Mouse (Mus musculus) forebrain, embryonic 11.5 days (tissue): ENCODE data around the gene Cacna1c. TPM values are rescaled to one million over a fixed set of nuclear protein-coding genes. Genes with fewer than 3 reads are reported as not detected.

Experiments
- ATAC-seq: fragments of 200-750 bp; cut with Nextera tagmentation; replicated peaks from 2 replicates; pipeline ENCODE4 v1.8.0; 2017; ENCODE audit warnings: moderate TSS enrichment; ENCODE audit not compliant: low FRiP score
- DNase-seq: peaks from one replicate; pipeline ENCODE4 v3.0.0-alpha.2; 2017; ENCODE audit warnings: low spot score
- H3K27ac ChIP-seq: fragments of 300-500 bp; sonication (generic); 2 replicates; pipeline ENCODE4 v1.5.1; 2014; ENCODE audit warnings: low read depth, low read length
- H3K27me3 ChIP-seq: fragments of 300-500 bp; sonication (generic); 2 replicates; pipeline ENCODE4 v1.6.1; 2014; ENCODE audit warnings: mild to moderate bottlenecking, low read length, mixed read lengths; ENCODE audit not compliant: control insufficient read depth, insufficient read depth
- H3K36me3 ChIP-seq: fragments of 300-500 bp; sonication (generic); 2 replicates; pipeline ENCODE4 v1.6.1; 2014; ENCODE audit warnings: mild to moderate bottlenecking, low read length, moderate library complexity, mixed read lengths; ENCODE audit not compliant: control insufficient read depth, insufficient read depth
- H3K4me1 ChIP-seq: fragments of 300-500 bp; sonication (generic); replicated peaks from 2 replicates; pipeline ENCODE4 v1.6.1; 2014; ENCODE audit warnings: low read length, mixed read lengths; ENCODE audit not compliant: control insufficient read depth, insufficient read depth
- H3K4me2 ChIP-seq: fragments of 300-500 bp; sonication (generic); 2 replicates; pipeline ENCODE4 v1.6.1; 2014; ENCODE audit warnings: low read depth, mild to moderate bottlenecking, low read length, moderate library complexity, mixed read lengths; ENCODE audit not compliant: severe bottlenecking
- H3K4me3 ChIP-seq: fragments of 300-500 bp; sonication (generic); 2 replicates; pipeline ENCODE4 v1.5.1; 2014; ENCODE audit warnings: low read depth, low read length
- H3K9ac ChIP-seq: fragments of 300-500 bp; sonication (generic); 2 replicates; pipeline ENCODE4 v1.6.1; 2014; ENCODE audit warnings: low read length
- H3K9me3 ChIP-seq: fragments of 300-500 bp; sonication (generic); 2 replicates; pipeline ENCODE4 v1.6.1; 2016; ENCODE audit warnings: low read length, mixed read lengths; ENCODE audit not compliant: control insufficient read depth
- WGBS: fragments of 180-500 bp; shearing (Covaris S2); extraction: QIAGEN DNeasy Blood & Tissue Kit; methylation state at CpG from one replicate; pipeline ENCODE4 v1.1.7; 2014; 5-methylcytosine and 5-hydroxymethylcytosine counted together
- polyA plus RNA-seq: library from polyadenylated mRNA; unstranded; fragments of >200 nt; fragmentation: Nextera tagmentation; extraction: Ambion mirVana; gene quantifications from 2 replicates; pipeline ENCODE4 v1.2.1, GENCODE M21; 2014

The Cacna1c gene
- polyA plus RNA-seq, 1 experiment from 2014 or later, result 4.8 TPM

DNA sequence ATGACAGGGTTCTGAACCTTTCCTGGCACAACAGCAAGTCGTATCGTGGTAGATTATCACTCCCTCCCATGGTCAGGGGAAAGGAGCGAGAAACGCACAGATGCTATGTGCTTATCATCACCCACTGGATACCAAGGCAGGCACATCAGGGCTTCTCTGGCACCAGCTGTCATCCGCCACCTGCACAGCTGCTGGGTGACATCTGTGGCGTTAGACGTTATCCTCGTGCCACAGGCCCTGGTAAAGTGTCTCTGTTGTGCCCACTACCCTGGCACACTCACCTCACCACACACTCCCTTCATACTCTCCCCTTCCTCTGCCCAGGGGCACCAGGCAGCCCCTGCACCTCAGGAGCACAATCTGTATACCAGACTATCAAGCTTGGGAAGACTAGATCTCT, 137.8 kb downstream of the Cacna1c start:
- no peaks in the 10 kb centered on the region for H3K9me3 ChIP-seq
- WGBS, result 92% methylated on average over 8 of the region's 8 CpGs
- no peaks in the 10 kb centered on the region for H3K36me3 ChIP-seq
- DNase-seq (no peak), ATAC-seq (no peak)
- no peak overlapping the region for H3K4me3 ChIP-seq
- H3K9ac ChIP-seq, result no peak overlapping the region
- H3K4me2 ChIP-seq, result no peak overlapping the region
- H3K27me3 ChIP-seq, result no peaks in the 10 kb centered on the region
- 0 out of 2 replicates have a peak, but pooled peaks cover 1% of the 10 kb centered on the region for H3K4me1 ChIP-seq
- H3K27ac ChIP-seq, result no peak overlapping the region

DNA sequence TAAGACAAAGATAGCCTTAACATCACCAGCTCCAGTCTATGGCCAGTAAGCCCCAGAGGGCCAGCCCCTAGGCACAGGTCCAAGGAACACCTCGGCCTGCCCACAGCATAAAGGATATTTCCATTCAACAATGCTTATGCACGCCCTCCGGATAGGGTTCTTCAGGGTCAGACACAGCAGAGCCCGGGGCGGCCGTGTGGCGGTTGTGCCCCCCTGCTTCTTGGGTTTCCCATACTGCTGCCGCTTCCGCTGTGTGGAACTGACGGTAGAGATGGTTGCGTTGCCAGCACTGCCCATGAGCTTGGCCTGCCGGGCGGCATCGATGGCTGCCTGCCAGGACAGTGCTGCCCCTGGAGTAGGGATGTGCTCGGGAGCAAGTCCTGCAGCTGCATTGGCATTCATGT, 139.1 kb downstream of the Cacna1c start:
- Histone ChIP-seq H3K27ac (no peak overlapping the region), H3K27me3 (no peaks in the 10 kb centered on the region), H3K4me2 (no peak overlapping the region), H3K4me3 (no peak overlapping the region), H3K36me3 (no peaks in the 10 kb centered on the region), H3K4me1 (0 out of 2 replicates have a peak, but pooled peaks cover 1% of the 10 kb centered on the region), H3K9me3 (no peaks in the 10 kb centered on the region), H3K9ac (no peak overlapping the region)
- ATAC-seq (no peak), DNase-seq (no peak)
- 95% methylated on average over 15 of the region's 15 CpGs for WGBS

GRCm38 (mm10) chr6:119052801-119053200, 143.4 kb downstream of the Cacna1c start:
- no peaks in the 10 kb centered on the region for H3K36me3 ChIP-seq
- WGBS, result 89% methylated on average over 10 of the region's 10 CpGs
- ATAC-seq (no peak), DNase-seq (no peak)
- H3K4me1 ChIP-seq, result no peaks in the 10 kb centered on the region
- no peaks in the 10 kb centered on the region for H3K9me3 ChIP-seq
- H3K4me3 ChIP-seq, result no peak overlapping the region
- H3K27ac ChIP-seq, result no peak overlapping the region
- no peaks in the 10 kb centered on the region for H3K27me3 ChIP-seq
- H3K4me2 ChIP-seq, result no peak overlapping the region
- no peak overlapping the region for H3K9ac ChIP-seq

DNA sequence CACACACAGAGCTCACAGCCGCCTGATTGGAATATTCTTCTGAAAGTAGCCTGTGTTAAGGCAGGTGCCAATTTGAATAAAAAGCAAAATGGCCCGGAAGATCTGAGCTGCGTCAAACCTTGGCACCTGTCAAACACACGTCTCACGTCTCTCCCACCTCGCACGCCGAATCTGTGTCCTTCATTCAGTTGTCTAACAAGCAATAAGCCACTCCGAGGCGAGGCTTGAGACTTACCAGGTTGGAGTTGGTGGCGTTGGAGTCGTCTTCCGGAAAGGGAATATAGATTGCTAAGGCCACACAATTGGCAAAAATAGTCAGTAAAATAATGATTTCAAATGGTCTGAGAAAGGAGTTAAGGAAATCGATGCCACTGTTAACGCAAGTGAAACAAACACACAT, 143.9 kb downstream of the Cacna1c start:
- H3K4me2 ChIP-seq, result no peak overlapping the region
- no peak overlapping the region for H3K4me3 ChIP-seq
- H3K9ac ChIP-seq, result no peak overlapping the region
- H3K27ac ChIP-seq, result no peak overlapping the region
- no peaks in the 10 kb centered on the region for H3K36me3 ChIP-seq
- H3K4me1 ChIP-seq, result no peaks in the 10 kb centered on the region
- ATAC-seq (no peak), DNase-seq (no peak)
- H3K27me3 ChIP-seq, result no peaks in the 10 kb centered on the region
- no peaks in the 10 kb centered on the region for H3K9me3 ChIP-seq
- WGBS, result 91% methylated on average over 15 of the region's 15 CpGs

DNA sequence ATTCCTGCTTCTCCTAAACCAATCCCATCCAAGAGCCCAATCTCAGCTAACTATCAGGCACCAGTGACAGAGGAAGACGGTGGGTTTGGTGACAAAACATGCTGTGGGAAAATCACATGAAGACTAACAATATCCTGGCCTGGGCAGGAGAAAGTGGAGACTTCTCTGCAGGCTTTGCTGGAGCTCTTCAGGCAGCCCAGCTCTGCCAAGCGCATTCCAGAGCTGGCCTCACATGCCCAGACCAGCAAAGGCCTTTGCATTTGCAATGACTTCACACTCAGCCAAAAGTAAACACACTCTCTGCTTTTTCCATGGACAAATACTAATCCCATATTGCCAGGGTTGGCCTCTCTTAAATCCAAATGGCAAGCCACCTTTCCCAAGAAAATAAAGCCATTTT, 144.5 kb downstream of the Cacna1c start:
- H3K4me3 ChIP-seq, result no peak overlapping the region
- DNase-seq (no peak), ATAC-seq (no peak)
- no peaks in the 10 kb centered on the region for H3K4me1 ChIP-seq
- no peaks in the 10 kb centered on the region for H3K36me3 ChIP-seq
- H3K27me3 ChIP-seq, result no peaks in the 10 kb centered on the region
- WGBS, result 83% methylated on average over 2 of the region's 2 CpGs
- H3K4me2 ChIP-seq, result no peak overlapping the region
- H3K27ac ChIP-seq, result no peak overlapping the region
- H3K9ac ChIP-seq, result no peak overlapping the region
- no peaks in the 10 kb centered on the region for H3K9me3 ChIP-seq

DNA sequence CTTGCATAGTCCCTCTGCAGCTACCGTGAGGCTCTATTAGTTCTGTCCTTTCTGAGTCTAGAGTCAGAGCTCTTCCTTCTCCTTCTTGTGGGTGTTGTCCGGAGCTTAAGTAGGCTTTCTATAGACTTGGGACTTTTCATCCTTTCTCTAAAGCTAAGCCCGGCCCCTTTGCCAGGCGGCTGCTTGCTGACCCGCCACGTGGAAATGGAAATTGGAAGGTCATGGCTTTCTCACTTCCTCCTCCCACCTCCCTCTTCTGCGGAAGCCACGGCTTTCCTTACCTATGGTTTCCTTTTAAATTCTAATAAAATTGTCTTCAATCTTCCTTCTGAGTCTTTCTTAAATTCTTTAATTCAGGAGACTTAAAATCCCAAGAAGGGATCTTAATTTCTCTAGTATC, 148.9 kb downstream of the Cacna1c start:
- Histone ChIP-seq H3K9me3 (no peaks in the 10 kb centered on the region), H3K9ac (no peak overlapping the region), H3K27me3 (no peaks in the 10 kb centered on the region), H3K4me3 (no peak overlapping the region), H3K27ac (no peak overlapping the region), H3K4me2 (no peak overlapping the region), H3K4me1 (no peaks in the 10 kb centered on the region), H3K36me3 (no peaks in the 10 kb centered on the region)
- ATAC-seq (no peak), DNase-seq (no peak)
- 55% methylated on average over 8 of the region's 8 CpGs for WGBS

DNA sequence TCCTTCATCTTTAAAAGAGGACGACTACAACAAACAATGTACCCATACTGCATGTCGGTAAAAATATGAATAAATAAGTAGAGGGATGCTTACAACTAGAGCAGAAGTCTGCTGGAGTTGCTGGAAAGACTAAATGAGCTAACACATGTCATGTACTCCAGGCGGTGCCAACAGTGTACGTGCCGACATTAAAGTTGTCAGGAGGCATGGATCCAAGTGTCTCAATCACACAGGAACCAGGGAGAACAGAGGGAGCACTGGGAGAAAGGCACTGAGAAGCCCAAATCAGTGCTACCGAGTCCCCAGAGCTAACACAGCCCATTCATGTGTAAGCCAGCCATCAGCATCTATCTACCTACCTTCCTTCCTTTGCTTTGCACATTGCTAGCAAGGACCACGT, 150.7 kb downstream of the Cacna1c start:
- H3K27me3 ChIP-seq, result no peaks in the 10 kb centered on the region
- DNase-seq (no peak), ATAC-seq (no peak)
- H3K36me3 ChIP-seq, result no peaks in the 10 kb centered on the region
- H3K4me2 ChIP-seq, result no peak overlapping the region
- H3K9me3 ChIP-seq, result no peaks in the 10 kb centered on the region
- H3K27ac ChIP-seq, result no peak overlapping the region
- H3K4me3 ChIP-seq, result no peak overlapping the region
- WGBS, result 87% methylated on average over 7 of the region's 7 CpGs
- H3K4me1 ChIP-seq, result no peaks in the 10 kb centered on the region
- no peak overlapping the region for H3K9ac ChIP-seq

DNA sequence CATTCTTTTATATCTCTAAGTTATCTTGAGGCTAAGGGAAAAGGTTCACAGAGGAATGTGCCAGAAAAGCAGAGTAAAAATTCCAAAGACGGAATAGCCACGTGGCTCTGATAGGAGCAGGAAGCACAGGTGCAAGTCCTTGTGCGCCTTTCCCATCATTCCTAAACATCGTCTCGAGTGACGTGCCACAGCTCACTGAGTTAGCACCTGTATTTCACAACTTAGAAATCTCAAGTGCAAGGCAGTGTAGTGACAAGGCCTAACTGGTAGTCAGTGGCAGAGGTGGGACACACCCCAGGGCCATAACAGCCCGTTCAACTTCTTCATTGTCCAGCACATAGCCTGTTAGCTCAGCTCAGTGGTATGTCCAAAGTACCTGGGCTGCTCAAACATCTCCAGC, 152.1 kb downstream of the Cacna1c start:
- WGBS, result 87% methylated on average over 7 of the region's 7 CpGs
- Histone ChIP-seq H3K9me3 (no peaks in the 10 kb centered on the region), H3K27me3 (no peaks in the 10 kb centered on the region), H3K9ac (no peak overlapping the region), H3K4me3 (no peak overlapping the region), H3K4me1 (no peaks in the 10 kb centered on the region), H3K4me2 (no peak overlapping the region), H3K36me3 (no peaks in the 10 kb centered on the region), H3K27ac (no peak overlapping the region)
- DNase-seq, result no peak
- no peak for ATAC-seq

DNA sequence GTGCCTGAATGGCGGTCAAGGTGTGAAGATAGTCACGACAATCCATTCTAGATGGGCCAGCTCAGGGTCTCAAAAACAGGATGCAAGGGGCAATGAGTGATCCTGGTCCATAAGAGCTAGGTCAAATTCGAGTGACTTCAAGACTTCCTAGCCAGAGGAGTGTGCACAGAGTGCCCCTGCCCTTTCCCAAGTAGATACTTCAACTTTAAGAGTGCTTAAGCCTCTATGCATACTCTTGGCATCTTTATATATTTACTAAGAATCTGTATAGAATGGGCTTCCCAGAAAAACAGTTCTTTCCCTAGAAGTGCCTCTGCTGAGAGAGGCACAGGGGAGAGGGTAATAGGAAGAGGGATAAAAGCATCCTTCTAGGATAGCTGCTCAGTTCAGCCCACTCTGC, 153.4 kb downstream of the Cacna1c start:
- ATAC-seq (no peak), DNase-seq (no peak)
- Histone ChIP-seq H3K9me3 (no peaks in the 10 kb centered on the region), H3K27ac (no peak overlapping the region), H3K36me3 (no peaks in the 10 kb centered on the region), H3K4me1 (no peaks in the 10 kb centered on the region), H3K27me3 (no peaks in the 10 kb centered on the region), H3K4me3 (no peak overlapping the region), H3K4me2 (no peak overlapping the region), H3K9ac (no peak overlapping the region)
- WGBS, result 88% methylated on average over 3 of the region's 3 CpGs
